Mouse (Mus musculus) left cerebral cortex, adult 11 months (tissue): ENCODE data around the gene Etv1.

Experiments
- DNase-seq: peaks from one replicate; pipeline ENCODE4 v3.0.0; 2022; ENCODE audit warnings: low spot score

Etv1 gene

DNA sequence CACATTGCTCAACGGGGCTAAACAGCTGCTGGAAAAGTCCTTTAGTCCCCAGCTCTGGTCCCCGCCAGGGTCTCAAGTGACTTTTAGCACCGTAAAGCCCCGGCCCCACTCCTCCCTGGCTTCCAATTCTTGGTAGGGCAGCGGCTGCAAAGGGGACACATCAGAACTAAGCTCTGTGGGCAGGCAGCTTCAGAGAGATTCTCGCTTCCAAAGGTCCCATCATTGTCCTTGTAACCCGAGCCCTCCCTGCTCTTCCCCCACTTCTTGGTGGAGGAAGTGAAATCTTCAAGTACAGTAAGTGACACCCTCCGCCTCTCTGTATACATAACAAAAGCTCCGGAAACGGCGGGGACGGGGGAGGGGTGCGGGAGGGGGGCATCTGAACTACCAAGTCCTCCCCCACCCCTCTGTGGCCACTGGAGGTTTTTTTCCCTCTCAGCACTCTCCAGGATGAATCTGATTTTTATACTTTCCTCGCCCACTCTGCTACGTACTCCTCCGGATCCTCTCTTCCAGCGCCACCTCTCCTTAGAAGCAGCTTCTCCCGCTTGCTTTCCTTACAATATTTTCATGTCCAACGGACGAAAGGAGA, at the start of gene Etv1:
Etv1 (plus strand) TSS at position 195 of the 592 bp plus-strand sequence.
- no peak for DNase-seq

DNA sequence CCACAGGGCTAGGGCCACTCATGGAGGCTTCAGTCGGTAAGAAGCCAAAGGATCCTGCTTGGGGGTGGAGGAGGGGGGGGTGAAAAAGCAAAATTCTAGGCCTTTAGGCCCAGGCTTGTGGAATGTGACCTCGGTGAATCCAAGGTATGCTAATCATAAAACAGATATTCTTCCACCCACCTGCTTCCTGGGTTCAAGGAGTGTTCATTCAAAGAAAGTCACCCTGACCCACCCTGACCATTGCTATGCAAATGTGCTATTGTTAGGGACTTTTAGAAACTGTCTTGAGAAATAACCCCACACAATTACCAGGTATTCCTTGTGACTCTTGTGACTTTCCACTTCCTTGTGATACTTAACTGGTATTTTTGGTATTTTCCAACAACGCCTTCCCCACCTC, 49.5 kb upstream of the Etv1 start:
- no peak for DNase-seq

DNA sequence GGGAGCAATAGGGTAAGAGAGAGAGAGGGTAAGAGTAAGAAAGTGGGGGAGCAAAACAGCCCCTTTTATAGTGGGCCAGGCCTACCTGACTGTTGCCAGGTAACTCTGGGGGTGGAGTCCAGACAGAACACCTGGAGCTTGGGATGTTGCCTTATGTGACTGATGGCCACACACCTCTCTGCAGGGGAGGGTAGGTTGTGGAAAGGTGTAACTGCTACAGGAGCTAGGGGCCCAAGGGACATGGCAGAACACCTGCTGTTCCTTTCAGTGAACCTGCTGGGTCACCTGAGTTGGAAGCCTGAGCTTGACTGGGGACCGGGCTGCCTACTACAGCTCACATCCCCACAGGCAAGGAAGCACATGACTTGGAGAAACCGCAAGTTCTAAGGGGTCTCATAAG, 48.4 kb upstream of the Etv1 start:
- DNase-seq: no peak

DNA sequence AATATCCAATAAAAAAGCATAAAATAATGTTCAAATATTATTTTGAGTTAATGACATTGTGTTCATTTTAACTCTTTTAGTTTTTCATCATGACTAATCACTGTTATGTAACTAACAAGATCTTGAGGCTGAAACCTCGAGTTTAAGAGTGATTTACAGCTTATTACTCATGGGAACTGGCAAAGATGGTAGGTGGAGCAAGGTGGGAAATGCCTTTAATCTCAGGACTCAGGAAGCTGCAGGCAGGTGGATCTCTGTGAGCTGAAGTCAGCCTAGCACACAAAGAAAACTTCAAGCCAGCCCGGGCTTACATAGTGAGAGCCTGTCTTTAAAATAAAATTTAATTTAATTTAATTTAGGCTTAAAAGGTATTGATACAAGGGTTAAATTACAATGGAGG, 19.9 kb upstream of the Etv1 start:
- no peak for DNase-seq

DNA sequence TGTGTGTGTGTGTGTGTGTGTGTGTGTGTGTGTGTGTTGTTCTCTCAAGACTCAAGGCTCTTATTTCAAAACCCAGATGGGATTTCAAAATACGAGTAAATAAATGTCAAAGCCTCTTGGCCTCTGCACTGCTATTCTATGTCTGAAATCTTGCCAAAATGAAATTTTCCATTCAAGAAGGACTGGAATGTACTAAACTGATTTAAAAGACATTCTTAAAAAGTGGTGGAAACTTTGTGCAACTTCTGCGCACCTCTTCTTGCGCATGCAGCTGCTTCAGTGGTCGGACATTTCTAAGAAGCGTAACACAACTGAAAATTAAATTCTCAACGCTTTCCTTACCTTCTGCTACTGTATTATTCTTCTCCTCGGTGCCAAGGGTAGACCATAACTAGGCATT, 1.9 kb upstream of the Etv1 start:
- no peak for DNase-seq

DNA sequence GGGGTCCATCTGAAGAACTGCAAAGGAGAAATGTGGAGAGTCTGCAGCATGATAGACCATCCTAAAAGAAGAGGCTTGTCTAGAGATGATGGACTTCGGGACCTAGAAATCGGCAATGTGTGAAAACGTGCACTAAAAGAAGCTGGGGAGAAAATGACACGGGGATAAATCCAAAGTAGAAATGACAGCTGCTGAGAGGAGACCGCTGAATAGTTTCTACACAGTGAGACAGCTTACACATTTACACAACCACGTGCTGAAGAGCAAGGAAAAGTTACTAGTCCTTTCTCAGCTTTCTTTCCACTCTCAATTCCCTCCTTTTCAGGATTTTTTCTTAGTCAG, 1.3 kb upstream of the Etv1 start:
- no peak for DNase-seq

DNA sequence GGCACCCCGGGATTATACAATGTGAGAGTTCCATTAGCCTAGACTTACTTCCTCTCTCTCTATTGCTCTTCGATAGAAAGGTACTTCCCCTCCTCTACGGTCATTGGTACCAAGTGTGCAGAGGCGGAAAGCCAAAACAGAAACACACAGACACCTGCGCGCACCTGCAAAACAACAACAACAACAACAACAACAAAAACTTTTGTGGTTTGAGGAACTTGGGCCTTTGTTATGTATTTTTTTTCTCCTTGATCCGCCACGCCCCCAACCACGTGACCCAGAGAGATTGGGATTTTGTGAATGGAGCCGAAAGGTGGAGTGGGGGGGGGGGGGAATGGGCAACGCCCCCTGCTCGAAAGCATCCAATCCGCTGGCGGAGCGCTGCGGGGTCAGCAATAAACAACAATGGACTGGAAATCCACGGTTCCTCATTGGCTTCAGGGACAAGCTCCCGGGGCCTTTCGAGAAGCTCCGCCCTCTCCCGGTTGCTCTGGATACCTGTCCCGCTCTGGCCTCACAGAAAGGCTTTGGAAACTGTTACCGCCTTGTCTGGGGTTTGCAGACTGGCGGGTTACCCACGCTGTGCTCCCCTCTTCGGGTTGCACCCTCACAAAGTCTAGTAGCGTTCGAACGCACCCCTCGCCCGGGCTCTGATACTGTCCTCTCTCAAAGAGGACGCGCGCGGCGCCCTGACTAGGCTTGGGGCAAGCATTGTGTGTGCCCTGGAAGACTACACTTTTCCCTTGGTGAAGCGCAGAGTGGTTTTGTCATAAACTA, 693 bp upstream of the Etv1 start:
- peak; percentile 75 for DNase-seq

DNA sequence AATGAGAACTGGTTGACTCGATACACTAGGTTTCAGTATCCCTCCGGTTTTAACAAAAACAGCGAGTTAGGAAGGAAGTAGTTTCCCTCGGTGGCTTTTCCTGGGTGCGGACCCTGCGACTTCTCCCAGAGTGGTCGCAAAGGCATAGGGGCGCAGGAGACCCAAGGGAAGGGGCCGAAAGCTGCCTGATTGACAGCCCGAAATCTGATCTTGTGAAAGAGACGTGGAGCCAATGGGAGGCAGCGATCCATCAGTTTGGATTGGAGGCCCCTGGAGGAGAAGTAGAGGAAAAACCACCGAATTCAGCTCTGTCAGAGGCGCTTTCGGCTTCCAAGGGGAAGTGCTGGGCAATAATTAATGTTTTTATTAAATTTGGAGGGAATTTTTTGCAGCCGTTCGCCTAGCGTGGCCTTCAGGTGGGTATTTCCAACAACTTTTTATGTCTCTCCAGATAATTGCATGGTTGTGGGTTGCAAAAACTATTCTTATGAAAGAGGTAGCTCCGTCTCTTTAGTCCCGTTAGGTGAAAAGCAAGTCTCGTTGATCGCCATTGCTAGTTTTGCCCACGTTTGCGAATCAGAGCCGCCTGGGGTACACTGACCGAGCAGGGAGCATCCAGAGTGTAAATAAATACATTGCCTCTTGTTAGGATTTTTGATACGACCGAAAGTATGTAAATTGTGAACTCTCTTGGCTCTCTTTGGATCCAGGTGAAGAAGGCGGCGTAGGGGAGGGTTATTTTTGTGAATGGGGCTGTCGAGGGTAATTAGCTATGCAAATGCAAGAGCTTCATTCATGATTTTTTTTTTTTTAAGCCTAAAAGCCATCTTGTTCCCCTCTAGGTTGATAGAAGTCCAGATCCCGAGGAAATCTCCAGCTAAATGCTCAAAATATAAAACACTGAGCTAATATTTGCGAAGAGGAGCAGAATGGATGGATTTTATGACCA, 1.1 kb downstream of the Etv1 start:
- no peak for DNase-seq

DNA sequence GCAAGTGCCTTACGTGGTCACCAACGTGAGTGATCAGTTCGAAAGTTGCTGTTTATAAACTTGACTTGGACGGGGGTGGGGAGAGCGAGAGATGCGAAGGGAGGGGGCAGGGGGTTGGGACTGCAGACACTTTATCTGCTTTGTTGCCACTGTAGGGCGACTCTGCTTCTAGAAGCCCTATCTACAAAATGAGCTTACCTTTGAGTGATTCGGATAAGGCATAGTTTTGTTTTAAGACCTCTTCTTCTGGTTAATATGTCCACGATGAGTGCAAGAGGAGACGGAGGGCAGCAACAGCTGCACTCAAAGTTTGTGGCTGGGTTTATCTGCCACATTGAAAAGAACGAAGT, 1.8 kb downstream of the Etv1 start:
- DNase-seq: no peak

DNA sequence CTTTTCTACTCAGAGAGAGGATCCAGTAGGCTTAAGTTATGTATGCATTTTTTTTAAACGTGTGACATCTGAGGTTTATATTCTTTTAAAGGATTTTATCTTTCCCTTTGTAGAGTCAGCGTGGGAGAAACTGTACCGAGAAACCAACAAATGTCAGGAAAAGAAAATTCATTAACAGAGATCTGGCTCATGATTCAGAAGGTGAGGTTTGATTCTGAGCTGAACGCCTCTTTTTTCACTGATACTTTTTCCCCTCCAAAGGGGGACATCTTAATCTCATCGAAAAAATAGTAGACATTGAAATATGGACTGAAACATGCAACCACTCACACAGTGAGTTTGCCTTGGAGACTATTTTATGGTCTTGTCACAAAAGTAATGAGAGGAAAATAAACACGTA, 2.5 kb downstream of the Etv1 start:
- DNase-seq: no peak

DNA sequence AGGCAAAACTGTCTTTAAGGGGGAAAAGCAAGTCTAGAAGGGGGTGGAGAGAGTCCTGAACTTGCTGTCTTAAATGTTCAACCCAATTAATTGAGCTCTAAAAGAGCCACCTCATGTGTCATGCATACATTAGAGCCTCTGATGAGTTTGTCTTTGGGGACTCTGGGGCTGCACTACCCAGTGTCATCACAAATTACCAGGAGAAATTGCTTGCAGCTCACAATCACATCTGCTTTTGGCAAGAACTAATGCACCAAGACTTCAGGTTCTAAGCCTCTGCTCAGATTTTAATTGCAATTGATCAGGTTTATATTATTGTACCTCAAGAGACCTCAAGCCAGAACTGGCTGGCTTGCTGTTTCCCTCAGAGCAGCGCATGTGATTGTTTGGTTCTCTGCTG, 4.1 kb downstream of the Etv1 start:
- DNase-seq: no peak

DNA sequence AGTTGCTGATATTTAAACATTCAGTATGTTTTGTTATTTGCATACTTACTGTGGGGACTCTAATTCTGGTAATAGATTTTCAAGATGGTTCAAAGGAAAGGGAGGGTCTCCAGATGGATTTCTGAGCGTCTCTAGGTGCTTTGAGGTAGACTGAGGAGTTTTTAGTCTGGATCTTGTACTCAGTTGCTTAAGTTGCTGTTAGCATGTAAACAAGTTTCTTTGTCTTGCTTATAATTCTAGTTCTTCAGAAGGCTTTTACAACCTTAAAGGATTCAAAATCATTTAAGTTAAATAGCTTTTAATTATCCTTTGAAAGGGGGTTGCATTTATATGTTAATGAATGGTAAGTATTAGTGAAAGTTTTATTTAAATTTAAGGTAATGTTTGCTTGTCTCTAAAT, 5.0 kb downstream of the Etv1 start:
- DNase-seq: no peak

DNA sequence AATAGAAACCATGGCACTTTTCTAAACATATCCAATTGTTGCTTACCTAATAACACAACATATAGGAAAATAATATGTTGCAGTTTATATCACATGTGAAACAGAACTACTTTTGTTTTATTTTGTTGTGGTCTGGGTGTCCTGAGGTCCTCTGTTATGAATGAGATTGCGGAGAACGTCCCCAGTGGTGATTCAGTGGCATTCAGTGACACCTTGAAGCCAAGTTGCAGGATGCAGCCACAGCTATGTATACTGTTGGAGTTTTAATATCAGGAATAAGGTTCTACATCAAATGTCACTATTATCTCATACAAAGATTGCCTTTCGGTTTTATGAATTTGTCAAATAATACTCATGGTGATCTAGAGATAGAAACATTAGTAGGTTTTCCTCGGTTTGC, 7.4 kb downstream of the Etv1 start:
- DNase-seq: no peak

DNA sequence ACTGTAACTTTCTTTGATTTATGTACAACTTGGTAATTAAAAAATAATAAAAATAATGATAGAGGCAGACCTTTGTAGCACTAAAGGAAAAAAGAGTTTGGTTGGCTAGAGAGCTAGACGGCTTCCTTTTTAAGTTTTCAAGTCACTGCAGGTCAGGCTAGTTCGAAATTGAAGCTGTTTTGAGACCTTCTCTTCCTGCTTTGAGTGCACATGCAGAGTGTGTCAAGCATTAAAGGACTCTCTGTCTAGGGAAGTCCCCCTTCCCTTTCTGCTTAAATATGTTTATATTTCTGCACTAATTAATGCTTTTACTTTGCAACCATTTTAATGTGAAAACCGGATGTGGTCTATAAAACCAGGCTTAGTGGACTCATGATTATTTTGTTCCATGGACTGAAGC, 8.5 kb downstream of the Etv1 start:
- no peak for DNase-seq

DNA sequence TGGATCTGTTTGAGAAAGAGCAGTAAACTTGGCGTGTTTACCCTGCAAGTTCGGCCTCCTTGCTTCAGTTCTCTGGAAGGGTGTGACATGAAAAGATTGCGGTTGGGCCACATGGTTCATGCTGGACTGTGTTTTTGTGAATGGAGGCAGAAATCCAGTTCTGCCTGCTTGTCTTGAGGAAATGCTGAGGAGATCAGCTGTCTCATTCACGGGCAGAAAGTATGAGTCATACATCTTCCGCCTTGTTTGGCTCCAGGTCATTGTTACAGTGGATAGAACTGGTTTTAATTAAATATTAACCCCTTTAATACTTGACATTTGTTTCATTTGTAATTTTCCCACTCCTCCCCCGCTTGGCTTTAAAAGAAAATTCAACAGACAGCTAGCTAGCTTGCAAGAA, 9.4 kb downstream of the Etv1 start:
- no peak for DNase-seq

DNA sequence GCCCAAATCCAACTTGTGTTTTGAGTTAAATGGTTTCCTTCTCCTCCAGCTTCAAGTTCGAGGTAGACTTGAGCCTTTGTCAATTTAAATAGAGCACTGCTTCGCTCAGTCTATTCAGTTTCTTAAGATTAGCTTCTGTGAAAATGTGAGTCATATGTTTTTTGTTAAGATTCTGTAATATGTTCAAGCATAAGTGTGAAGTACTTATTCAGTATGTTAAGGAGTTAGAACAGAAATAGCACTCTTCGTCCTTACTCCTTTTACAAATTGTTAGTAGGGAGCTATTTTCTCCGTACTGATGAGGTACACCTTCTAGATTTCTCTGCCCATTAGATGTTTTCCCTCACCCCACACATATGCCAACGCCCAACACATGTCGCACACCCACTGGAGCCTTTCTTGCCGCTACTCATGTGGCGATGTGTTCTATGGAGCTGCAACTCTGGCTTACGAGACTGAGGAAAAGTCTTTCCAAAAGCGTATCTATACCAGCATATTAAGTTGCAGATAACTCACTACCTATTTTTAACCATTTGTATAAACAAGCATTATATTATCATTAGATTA, 10.7 kb downstream of the Etv1 start:
- DNase-seq: no peak

DNA sequence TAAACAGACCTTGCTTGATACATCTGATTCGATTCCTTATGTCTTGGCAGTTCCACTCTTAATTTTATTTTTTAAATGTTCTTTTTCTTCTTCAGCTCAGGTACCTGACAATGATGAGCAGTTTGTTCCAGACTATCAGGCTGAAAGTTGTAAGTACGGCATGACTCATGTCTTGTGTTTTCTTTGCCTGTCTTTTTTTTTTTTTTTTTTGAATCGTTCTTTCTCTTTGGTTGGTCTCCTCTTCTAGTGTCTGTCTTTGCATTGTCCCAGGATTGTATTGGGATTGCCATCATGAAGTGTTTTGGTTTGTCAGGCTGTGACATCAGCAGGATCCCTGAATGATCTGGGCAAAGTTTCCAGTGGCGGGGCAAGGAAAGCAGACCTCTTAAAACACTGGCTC, 13.9 kb downstream of the Etv1 start:
- no peak for DNase-seq

DNA sequence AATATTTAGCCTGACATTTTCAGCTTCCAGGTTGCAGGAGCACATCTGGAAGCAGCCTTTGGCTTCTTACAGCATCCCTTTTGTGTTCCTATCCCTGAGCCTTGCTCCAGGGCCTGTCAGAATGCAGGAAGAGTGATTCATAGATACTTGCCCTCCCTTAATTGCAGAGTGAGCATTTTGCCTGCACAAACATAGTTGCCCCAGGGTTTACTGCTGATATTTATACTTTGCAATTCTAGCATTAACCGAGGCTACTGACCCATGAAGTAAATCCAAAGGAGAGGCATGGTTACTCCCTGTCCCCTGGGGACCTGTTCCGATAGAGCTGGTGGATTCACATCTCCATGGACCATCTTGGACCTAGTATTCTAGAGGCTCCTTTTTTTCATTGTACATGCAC, 14.5 kb downstream of the Etv1 start:
- no peak for DNase-seq

DNA sequence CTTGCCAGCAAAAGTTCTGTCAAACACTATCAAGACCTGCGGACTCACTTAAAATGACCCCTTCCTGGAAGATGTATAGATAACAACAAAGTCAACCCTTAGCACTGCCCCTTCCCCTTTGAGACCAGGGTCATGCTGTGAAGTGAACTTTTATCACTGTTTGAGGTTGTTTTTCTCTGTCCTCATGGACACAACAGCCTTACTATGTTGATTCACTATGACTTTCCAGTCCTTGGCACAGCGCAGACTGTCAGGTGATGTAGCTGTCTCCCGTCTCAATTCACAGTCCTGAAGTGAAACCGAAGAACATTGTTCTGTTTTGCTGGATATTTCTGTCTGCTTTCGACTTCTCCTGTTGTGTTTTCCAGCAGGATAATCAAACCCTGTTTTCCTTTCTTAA, 27.9 kb downstream of the Etv1 start:
- DNase-seq: no peak

DNA sequence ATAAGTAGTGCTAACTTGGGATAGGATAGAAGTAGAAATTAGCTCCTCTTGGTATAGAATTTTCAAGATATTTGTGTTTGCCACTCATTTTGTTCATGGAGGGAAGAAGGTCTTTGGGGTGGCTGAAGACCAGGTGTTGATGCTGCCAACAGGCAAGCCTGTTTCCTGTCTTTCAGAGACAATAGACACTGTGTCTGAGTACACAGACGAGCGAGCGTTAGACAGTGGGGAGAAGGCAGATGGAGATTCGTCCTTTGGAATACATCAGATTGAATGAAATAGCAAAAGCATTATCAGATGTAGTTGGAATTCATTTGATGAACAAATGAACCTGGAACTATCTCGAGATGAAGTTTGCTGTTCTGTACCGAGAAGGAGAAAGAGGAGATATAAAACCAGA, 33.2 kb downstream of the Etv1 start:
- no peak for DNase-seq

DNA sequence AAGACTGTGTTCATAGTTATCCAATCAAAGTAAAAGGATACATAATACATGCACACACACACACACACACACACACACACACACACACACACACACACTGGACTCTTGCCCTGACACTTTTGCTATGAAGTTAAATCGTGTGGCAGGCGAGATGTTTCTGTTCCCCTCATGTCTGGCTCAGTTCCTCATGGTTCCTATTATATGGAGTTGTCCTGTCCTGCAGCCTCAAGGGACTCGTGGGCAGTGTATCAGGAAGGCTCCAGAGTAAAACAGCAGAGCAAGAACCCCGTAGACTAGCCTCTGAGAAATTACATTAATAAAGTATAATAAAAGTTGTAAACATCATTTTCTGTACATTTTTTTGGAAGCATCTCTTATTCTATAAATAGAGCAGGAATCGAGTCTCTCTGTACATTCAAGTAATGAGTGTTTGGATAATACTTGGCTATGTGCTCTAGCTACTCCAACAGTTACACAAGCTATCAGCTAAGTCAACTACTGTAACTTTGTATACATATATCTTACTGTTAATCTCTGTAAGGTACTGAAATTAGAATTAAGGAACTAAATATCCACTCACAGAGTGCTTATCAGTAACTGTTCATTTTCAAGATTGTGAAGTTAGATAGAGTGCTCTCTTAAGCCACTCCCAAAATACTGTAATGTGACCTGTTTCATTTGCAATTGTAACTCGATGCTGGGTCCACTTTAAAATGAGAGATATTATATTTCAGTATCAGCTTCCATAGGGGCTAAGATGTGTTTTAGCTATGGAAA, 35.0 kb downstream of the Etv1 start:
- no peak for DNase-seq

DNA sequence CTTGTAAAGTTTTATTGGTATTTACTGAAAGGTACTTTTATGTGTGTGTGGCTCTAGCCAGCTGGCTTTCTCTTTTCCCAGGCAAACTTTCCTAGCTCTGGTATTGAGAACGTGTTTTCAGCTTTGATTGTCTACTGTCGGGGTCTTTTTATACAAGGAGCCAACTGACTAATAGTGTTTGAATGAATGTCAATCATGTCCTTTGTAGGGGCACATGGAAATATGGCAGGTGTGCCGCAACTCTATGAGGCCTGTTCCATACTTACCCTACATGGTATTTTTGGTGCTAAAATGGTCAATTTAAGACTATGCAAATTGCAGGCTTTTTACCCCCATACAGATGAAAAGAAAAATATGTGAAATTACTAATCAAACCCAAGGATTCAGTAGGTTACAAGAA, 37.1 kb downstream of the Etv1 start:
- DNase-seq: no peak
